Mouse (Mus musculus) lung, adult 2 months (tissue): ENCODE measurements at regions not wholly inside any gene's neighbourhood (a gene's known extent, or its start where the extent isn't known, plus 50 kb on each side); places are given as distances from the start of the nearest gene placed in this dataset.

ENCODE experiments used
- CTCF ChIP-seq: fragments of 200-500 bp; IDR thresholded peaks from 2 replicates; pipeline ENCODE4 v1.5.1; 2011; ENCODE audit warnings: mild to moderate bottlenecking, low read length, control low read depth; ENCODE audit not compliant: insufficient read depth
- POLR2A ChIP-seq: fragments of 200-500 bp; IDR thresholded peaks from 2 replicates; pipeline ENCODE4 v1.6.1; 2011; ENCODE audit warnings: low read depth, mild to moderate bottlenecking, control low read depth, low read length, borderline replicate concordance; ENCODE audit errors: extremely low read depth

DNA sequence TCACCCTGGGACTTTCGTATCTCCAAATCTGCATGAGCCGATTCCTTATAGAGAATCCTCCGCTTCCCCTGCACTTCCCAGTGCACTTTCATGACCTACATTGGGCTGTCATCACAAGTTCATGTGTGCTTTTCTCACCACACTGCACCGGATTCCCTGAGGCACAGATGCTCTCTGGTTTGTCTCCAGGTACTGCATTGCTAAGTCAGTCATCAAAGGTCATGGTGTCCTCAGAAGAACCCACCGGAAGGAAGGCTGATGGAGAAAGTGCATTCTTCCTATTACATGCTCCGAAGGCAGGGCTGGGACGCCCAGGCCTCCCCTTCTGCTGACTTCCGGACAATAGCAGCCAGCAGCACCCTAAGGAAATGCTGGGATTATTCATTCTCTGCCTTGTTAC is 116.1 kb upstream of the Aldh1b1 start:
- TF ChIP-seq CTCF: no peak
- TF ChIP-seq POLR2A: no peak
